Mouse (Mus musculus): ENCODE results near the gene Lifr.
A peak's percentile ranks its signal among the peaks of the same experiment; 100 is the strongest.

Gene Lifr

DNA sequence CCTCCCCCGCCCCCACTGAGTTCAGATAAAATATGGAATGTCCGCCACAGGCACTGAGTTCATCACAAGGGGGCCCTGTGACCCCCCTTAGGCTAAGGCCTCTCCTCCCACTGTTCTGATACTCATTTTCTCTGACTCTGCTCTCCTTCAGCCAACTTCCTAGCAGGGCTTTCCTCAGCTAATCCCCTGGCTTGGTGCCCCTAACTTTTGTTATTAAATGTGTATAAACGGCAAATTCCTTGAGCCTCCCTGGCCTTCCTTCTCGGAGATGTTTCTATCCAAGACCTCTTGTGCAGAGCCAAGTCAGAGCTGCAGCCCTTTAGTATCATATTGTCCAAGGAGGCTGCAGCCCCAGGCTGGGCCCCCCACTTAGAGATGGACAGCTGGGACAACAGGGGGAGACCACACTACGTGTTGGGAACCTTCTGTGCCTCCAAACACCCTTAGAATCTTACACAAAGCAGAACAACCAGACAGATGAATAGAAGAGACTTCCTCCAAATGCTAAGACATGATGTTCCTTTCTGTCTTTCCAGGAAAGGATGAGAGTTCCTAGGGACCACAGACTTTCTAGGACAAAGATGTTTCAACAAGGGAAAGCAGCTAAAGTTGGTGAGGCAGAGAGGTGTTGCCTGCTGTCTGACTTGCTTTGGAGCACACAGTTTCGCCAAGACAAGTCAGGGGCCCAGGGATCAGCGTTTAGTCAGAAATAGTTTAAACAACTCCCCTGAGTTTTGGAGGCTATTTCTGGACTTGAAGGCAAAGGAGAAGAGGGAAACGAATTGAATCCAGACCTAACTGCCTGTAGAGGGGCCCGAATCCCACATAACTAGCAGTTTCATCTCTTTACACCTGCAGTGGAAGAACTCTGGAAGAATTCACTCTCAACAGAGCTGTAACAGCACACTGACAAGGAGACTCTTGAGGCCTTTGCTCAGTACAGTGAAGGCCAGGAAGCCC, 111.3 kb downstream of the Lifr start:
- no peak for DNase-seq (ENCODE audit: low read depth, low spot score)

DNA sequence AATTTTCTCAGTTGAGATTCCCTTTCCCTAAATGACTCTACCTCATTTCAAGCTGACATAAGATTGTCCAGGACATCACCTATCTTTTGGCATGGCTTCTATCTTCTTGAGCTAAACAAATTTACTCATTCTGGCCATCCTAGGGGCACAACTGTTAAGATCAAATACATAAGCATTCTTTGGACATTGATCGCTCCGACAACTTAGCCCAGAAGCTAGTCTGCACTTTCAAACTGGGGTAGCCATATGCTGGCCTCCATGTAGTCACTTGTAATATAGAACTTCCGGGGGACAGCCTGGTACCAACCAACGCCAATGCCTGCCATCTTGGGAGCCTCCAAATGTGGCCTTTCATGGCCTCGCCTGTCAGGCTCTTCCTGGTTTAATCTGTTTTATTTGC, 112.6 kb downstream of the Lifr start:
- DNase-seq (ENCODE audit: low read depth, low spot score), result no peak

GRCm38 (mm10) chr15:7203606-7204330, 113.4 kb downstream of the Lifr start:
- no peak for DNase-seq (ENCODE audit: low read depth, low spot score)

- DNase-seq (ENCODE audit: low read depth, low spot score), result no peak
These were observed 114.5 kb downstream of the Lifr start for GRCm38 (mm10) chr15:7204917-7205316.

DNA sequence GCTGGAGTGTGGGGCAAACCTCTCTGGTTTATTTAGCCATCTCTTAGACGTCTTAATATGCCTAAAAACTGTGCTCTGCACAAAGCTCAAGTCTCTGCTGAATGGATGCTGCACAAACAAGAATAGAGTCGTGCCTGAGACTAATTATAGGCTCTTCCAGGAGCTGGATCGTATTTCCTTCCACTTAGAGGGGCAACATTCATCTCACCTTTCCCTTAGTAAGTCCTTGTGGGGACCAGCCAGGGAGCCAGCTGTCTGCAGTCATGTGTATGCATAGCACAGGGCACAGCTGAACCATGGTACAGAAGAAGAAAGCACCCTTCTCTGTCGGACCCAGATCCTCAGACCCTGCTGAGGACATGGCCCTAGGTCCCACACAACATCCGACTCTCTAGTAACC, 115.7 kb downstream of the Lifr start:
- no peak for DNase-seq (ENCODE audit: low read depth, low spot score)

GRCm38 (mm10) chr15:7207292-7207691, 116.9 kb downstream of the Lifr start:
- DNase-seq (ENCODE audit: low read depth, low spot score), result no peak

DNA sequence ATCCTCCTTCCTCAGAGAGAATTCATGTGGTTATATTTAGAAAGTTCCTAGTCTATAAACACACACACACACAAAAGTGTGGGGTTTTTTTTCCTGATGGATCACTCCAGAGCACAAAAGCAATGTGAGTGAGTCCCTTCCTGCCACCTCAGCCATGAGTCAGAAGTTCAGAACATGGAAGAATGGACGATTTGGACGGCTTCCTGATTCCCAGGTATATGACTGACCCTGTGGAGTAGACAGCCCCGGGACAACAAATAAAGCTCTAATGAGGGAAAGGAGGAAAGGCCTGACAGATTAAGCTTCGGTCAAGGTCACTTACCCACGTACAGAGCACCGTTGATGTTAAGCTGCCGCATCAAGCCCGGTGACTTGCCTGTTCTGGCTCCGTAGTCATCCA, 117.8 kb downstream of the Lifr start:
- DNase-seq (ENCODE audit: low read depth, low spot score), result no peak

DNA sequence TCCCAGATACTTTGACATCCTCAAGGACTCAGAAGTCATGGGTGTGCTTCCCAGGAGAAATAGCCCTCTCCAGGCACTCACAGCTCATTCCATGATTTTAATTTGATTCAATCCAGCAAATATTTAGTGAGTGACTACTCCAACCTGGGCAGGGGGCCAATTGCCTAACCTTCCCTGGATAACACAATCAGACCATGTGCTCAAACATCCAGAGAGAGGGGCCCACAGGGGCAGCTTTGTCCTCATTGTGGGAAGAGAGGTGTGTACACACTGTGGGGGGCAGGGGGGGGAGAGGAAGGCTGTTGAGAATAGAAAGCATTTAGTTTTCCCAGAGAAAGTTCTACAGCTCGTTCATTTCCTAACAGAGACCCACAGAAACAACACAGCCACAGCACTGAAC, 123.3 kb downstream of the Lifr start:
- no peak for DNase-seq (ENCODE audit: low read depth, low spot score)

GRCm38 (mm10) chr15:7215845-7216244, 125.4 kb downstream of the Lifr start:
- DNase-seq (ENCODE audit: low read depth, low spot score), result no peak

DNA sequence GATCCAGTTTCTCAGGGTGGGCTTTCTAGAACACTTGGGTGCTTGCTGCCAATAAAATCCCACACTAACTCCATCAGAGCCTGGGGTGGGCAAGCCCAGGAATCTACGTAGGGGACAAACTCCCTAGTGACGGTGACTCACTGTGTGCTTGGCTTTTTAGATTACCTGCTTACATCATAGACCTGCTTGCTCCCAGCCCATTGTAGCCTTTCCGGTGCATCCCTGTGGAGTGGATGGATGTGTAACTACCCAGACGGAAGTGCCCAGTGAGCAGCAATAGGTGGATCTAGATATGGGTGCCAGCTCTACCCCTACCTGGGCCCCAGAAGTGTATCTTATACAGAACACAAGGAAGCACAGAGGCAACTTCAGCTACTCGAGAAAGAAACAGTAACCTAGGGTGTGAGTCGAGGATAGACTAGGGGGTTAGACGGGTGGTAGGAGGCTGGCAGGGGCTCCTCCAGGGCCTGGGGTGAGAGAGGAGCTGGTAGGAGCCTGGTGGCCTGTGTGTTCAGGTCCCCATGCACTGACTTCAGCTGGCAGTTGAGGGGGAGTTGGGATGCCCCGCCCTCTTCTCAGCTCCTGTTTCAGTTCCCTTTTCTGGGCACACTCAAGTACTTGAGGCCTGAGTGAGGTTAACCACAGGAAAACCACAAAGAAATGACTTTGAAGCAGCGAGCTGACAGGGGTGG, 126.3 kb downstream of the Lifr start:
- DNase-seq (ENCODE audit: low read depth, low spot score), result no peak

- no peak for DNase-seq (ENCODE audit: low read depth, low spot score)
These were observed 126.8 kb downstream of the Lifr start for GRCm38 (mm10) chr15:7217273-7217598.

- DNase-seq (ENCODE audit: low read depth, low spot score), result no peak
These were observed 132.4 kb downstream of the Lifr start for GRCm38 (mm10) chr15:7222809-7223208.

DNA sequence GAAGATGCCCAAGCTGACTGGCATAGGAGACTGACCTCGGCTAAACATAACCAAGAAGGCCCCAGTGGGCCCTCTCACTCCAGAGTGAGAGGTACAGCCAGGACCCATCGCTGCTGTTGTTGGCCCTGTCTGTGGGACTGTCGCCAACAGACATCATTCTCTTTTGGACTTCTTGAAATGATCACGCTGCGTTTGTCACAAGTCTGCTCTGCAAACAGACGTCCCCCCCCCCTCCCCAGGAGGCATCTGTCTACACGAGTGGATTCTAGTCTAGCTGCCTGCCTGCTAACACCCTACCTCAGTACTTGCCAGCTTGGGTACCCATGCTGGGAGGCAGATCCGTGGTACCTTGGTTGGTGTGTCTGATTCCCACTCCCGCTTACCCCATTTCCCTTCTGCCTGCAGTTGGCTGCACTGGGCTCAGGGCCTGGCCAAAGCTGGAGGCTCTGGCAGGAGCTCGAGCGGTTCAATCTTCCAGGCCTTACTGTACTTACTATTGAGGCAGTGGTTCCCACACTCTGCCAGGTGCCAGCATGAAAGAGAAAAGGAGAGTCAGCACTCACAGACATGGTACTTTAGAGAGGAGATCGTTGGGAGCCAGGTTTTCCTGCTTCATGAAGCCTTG, 133.8 kb downstream of the Lifr start:
- DNase-seq (ENCODE audit: low read depth, low spot score), result no peak

GRCm38 (mm10) chr15:7226225-7226624, 135.8 kb downstream of the Lifr start:
- peak; percentile 72 for DNase-seq (ENCODE audit: low read depth, low spot score)

DNA sequence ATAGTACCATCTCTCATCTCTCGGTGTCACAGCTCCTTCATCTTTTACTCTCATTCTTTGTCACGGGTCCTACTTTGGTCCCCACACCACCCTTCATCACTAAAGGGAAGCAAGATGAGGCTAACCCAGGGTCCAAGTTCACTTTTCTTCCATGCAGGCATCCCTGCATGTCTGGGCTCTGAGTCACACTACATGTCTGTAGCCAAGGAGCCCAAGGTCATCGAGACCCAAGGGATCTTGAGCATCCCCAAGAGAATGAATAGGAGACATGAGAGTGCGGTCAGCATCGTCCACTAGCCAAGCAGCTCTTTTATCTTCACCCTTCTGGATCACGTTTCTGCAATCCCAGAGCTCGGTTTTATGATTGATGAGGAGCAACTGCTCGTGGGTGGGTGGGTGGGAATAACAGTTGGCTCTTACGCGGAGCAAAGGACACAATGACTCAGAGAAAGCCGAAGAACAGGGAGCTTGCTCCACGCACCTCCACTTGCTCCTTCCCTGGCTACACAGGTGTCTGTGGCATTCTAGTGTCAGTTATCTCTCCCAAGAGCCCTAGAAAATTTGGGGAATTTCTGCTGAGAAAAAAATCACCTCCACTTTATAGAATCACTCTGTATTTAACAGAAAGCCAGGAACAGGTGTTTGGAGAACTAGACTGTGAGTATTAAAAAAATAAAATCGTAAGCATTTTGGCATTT, 143.1 kb downstream of the Lifr start:
- DNase-seq (ENCODE audit: low read depth, low spot score), result no peak

DNA sequence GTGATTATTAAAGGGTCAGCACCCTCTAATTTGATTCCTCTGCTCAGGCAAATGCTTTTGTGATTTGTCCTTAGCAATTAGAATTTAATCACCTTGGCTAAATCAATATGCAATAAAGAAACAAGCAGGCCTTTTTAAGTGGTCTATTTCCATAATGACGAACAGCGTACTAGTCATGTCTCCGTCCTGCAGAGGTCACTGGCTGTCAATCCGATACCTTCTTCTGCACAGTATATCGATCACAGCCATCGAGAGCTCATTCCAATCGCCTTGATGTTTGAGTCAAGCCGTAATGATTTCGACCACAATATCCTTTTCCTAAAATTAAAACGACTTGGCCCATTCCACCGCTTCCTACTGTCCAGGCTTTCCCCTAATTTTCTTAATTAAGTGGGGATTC, 149.5 kb downstream of the Lifr start:
- DNase-seq (ENCODE audit: low read depth, low spot score), result no peak

DNA sequence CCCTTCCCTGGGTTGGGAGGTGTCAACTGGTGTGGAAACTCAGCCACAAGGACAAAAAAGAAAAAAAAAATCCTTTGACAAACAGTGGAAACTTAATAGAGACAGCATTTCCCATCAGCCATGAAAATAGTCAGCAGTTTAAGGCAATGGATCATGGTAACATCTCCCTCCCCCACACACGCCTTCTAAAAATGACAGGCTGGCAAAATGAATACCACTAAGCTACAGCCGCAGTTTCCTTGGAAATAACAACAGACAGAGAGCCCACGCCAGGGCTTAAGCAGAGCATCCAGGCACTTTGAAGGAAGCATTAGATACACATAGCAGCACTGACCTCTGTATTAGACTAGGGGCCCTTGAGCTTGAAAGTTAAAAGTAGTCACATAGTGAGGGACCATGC, 150.5 kb downstream of the Lifr start:
- DNase-seq (ENCODE audit: low read depth, low spot score), result no peak

DNA sequence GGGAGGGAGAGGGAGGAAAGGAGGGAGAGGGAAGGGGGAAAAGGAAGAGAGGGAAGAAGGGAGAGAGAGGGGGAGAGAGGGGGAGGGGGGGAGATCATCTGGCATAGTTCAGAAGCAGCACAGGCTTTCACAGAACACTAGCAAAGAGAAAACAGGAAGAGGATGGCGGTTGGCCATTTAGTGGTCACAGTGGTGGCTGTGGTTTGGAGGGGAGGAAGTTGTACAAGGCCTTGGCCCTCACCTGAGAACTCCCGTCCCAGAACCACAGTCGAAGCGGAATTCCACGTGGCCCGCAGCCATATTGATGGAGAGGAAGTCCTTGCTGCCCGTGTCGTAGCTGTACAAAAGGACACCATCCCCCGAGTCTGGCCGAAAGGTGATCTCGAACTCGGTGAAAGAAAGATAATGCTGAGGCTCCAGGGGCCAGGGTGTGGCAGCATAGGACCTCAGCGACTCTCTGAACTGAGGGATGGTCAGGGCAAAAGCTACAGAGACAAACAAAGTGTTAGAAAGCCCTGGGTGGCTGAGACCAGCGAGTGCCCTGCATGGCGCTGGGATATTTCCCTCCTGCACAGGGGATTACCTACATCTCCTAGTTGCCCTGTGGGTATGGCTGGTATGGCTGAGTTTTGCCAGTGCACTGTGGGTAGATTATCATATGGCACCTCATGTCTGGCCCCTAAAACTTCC, 151.9 kb downstream of the Lifr start:
- no peak for DNase-seq (ENCODE audit: low read depth, low spot score)
